Mouse (Mus musculus): ENCODE measurements around the gene Ldlrad2. TPM values are rescaled to one million over a fixed set of nuclear protein-coding genes. Genes with fewer than 3 reads are reported as not detected.

The Ldlrad2 gene
- polyA plus RNA-seq, 1 experiment from 2014 or later, result not detected

DNA sequence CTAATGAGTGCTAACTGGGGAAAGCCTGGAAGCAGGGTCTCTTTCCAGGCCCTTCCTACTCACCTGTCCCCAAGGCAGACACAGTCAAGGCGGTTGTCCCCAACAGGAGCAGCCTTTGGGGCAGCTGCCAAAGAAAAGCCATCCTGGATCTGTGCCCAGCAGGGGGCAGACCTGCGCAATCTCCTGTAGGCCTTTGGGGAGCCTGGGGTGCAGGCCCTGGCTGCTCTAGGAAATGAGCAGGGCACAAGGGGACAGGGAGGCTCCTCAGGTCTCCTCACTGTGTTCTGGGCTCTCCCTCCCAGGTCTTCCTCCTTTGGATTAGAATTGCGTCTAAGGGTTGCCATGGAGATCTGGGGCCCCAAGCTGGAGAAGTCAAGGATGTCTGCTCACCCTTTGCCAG is 7.4 kb upstream of the Ldlrad2 start:
- Histone ChIP-seq H3K36me3 (ENCODE audit: control insufficient read depth, insufficient read depth, low read length) (no peaks in the 10 kb centered on the region), H3K4me3 (ENCODE audit: control insufficient read depth in 1 of 2, insufficient read depth in 1 of 2, low read depth in 1 of 2, low read length in 2 of 2) (no peak overlapping the region), H3K4me1 (ENCODE audit: control insufficient read depth in 2 of 2, insufficient read depth in 2 of 2, low read length in 2 of 2) (peaks cover 0 to 2% of the 10 kb centered on the region in 2 experiments; a peak in 2 of 4 replicates), H3K9ac (ENCODE audit: low read length) (no peak overlapping the region), H3K27ac (replicated peaks in 1 of 2; ENCODE audit: control insufficient read depth in 1 of 2, insufficient read depth in 1 of 2, low read depth in 2 of 2, low read length in 2 of 2) (no peak overlapping the region), H3K9me3 (ENCODE audit: control insufficient read depth, low read length) (no peaks in the 10 kb centered on the region), H3K27me3 (ENCODE audit: control insufficient read depth, insufficient read depth, low read length) (peaks cover 15% of the 10 kb centered on the region), H3K4me2 (ENCODE audit: low read length) (no peak overlapping the region)
- 45% methylated on average over 3 of the region's 3 CpGs for WGBS
- no peak for ATAC-seq (ENCODE audit: insufficient number of reproducible peaks, insufficient read depth, low FRiP score, low read depth)

DNA sequence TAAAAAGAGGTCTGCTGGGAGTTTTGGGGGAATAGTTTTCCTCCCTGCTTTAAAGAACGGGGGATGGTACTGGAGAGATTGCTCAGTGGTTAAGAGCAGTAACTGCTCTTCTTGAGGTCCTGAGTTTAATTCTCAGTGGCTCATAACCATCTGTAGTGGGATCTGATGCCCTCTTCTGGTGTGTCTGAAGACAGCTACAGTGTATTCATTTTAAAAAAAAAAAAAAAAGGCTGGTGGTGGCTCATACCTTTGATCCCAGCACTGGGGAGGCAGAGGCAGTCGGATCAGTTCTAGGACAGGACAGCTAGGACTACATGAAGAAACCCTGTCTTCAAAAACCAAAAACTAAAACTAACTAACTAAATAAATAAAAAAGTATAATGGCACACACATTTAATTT is 5.9 kb upstream of the Ldlrad2 start:
- no peaks in the 10 kb centered on the region for H3K9me3 ChIP-seq (ENCODE audit: control insufficient read depth, low read length)
- 68% methylated on average over 2 of the region's 2 CpGs for WGBS

GRCm38 (mm10) chr4:137579789-137580188 is 5.4 kb upstream of the Ldlrad2 start:
- Histone ChIP-seq H3K4me2 (ENCODE audit: low read length) (no peak overlapping the region), H3K36me3 (ENCODE audit: control insufficient read depth, insufficient read depth, low read length) (no peaks in the 10 kb centered on the region), H3K4me1 (ENCODE audit: control insufficient read depth in 2 of 2, insufficient read depth in 2 of 2, low read length in 2 of 2) (peaks cover 0 to 2% of the 10 kb centered on the region in 2 experiments; a peak in 2 of 4 replicates), H3K9me3 (ENCODE audit: control insufficient read depth, low read length) (no peaks in the 10 kb centered on the region), H3K27me3 (ENCODE audit: control insufficient read depth, insufficient read depth, low read length) (peaks cover 15% of the 10 kb centered on the region), H3K9ac (ENCODE audit: low read length) (no peak overlapping the region), H3K27ac (replicated peaks in 1 of 2; ENCODE audit: control insufficient read depth in 1 of 2, insufficient read depth in 1 of 2, low read depth in 2 of 2, low read length in 2 of 2) (no peak overlapping the region), H3K4me3 (ENCODE audit: control insufficient read depth in 1 of 2, insufficient read depth in 1 of 2, low read depth in 1 of 2, low read length in 2 of 2) (no peak overlapping the region)
- ATAC-seq (ENCODE audit: insufficient number of reproducible peaks, insufficient read depth, low FRiP score, low read depth), result no peak
- 30% methylated on average over 4 of the region's 4 CpGs for WGBS

More for the DNA sequence above, 5.9 kb upstream of the Ldlrad2 start:
- Histone ChIP-seq H3K4me2 (ENCODE audit: low read length) (no peak overlapping the region), H3K4me3 (ENCODE audit: control insufficient read depth in 1 of 2, insufficient read depth in 1 of 2, low read depth in 1 of 2, low read length in 2 of 2) (no peak overlapping the region), H3K9ac (ENCODE audit: low read length) (no peak overlapping the region), H3K27ac (replicated peaks in 1 of 2; ENCODE audit: control insufficient read depth in 1 of 2, insufficient read depth in 1 of 2, low read depth in 2 of 2, low read length in 2 of 2) (no peak overlapping the region), H3K4me1 (ENCODE audit: control insufficient read depth in 2 of 2, insufficient read depth in 2 of 2, low read length in 2 of 2) (peaks cover 0 to 2% of the 10 kb centered on the region in 2 experiments; a peak in 2 of 4 replicates), H3K27me3 (ENCODE audit: control insufficient read depth, insufficient read depth, low read length) (peaks cover 15% of the 10 kb centered on the region), H3K36me3 (ENCODE audit: control insufficient read depth, insufficient read depth, low read length) (no peaks in the 10 kb centered on the region)
- no peak for ATAC-seq (ENCODE audit: insufficient number of reproducible peaks, insufficient read depth, low FRiP score, low read depth)

DNA sequence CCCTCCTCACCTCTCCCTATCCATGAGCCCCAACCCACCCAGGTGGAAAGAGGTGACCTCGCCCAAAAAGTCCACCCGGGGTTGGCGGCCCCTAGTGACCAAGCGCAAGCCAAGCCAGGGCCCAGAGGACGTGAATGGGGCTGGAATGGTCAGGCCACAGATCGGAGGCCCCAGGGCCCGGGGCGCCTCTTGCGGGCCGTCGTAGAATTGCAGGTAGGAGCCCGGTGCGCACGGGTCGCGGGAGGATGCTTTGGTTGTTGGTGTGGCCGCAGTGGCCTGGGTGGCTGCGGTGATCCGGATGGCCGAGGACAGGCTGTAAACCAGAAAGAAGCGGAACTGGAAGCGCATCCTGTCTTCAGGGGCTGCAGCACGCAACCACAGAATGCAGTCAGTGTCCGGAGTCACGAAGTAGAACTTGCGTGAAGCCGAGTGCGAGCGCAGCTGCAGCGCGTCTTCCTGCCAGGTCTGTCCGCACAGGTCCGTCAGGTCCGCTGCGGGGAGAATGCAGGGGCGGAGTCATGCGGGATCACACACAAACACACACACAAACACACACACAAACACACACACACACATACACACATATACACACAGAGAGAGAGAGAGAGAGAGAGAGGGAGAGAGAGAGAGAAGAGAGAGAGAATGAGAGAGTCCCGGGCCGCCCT is 3.9 kb upstream of the Ldlrad2 start:
- Histone ChIP-seq H3K27me3 (ENCODE audit: control insufficient read depth, insufficient read depth, low read length) (peaks cover 15% of the 10 kb centered on the region), H3K4me2 (ENCODE audit: low read length) (peak overlapping the region; percentile 61), H3K9me3 (ENCODE audit: control insufficient read depth, low read length) (no peaks in the 10 kb centered on the region), H3K4me1 (ENCODE audit: control insufficient read depth in 2 of 2, insufficient read depth in 2 of 2, low read length in 2 of 2) (peaks cover 0 to 2% of the 10 kb centered on the region in 2 experiments; a peak in 2 of 4 replicates), H3K9ac (ENCODE audit: low read length) (peak overlapping the region; percentile 18; the same call in 1 of the 2 replicates), H3K27ac (replicated peaks in 1 of 2; ENCODE audit: control insufficient read depth in 1 of 2, insufficient read depth in 1 of 2, low read depth in 2 of 2, low read length in 2 of 2) (no peak overlapping the region), H3K36me3 (ENCODE audit: control insufficient read depth, insufficient read depth, low read length) (peaks cover 4% of the 10 kb centered on the region), H3K4me3 (ENCODE audit: control insufficient read depth in 1 of 2, insufficient read depth in 1 of 2, low read depth in 1 of 2, low read length in 2 of 2) (peak overlapping the region; percentile 26 to 27)
- WGBS, result 3% methylated on average over 39 of the region's 39 CpGs
- ATAC-seq (ENCODE audit: insufficient number of reproducible peaks, insufficient read depth, low FRiP score, low read depth), result peak; percentile 35; the same call in 1 of the 2 replicates

GRCm38 (mm10) chr4:137577486-137577885 is 3.1 kb upstream of the Ldlrad2 start:
- no peak overlapping the region for H3K9ac ChIP-seq (ENCODE audit: low read length)
- H3K27ac ChIP-seq (replicated peaks in 1 of 2; ENCODE audit: control insufficient read depth in 1 of 2, insufficient read depth in 1 of 2, low read depth in 2 of 2, low read length in 2 of 2), result no peak overlapping the region
- H3K4me1 ChIP-seq (ENCODE audit: control insufficient read depth in 2 of 2, insufficient read depth in 2 of 2, low read length in 2 of 2), result peaks cover 0 to 2% of the 10 kb centered on the region in 2 experiments; a peak in 2 of 4 replicates
- H3K27me3 ChIP-seq (ENCODE audit: control insufficient read depth, insufficient read depth, low read length), result peaks cover 15% of the 10 kb centered on the region
- ATAC-seq (ENCODE audit: insufficient number of reproducible peaks, insufficient read depth, low FRiP score, low read depth), result no peak
- WGBS, result 97% methylated on average over 12 of the region's 12 CpGs
- H3K9me3 ChIP-seq (ENCODE audit: control insufficient read depth, low read length), result no peaks in the 10 kb centered on the region
- H3K4me3 ChIP-seq (ENCODE audit: control insufficient read depth in 1 of 2, insufficient read depth in 1 of 2, low read depth in 1 of 2, low read length in 2 of 2), result no peak overlapping the region
- no peak overlapping the region for H3K4me2 ChIP-seq (ENCODE audit: low read length)
- H3K36me3 ChIP-seq (ENCODE audit: control insufficient read depth, insufficient read depth, low read length), result peaks cover 8% of the 10 kb centered on the region

- Histone ChIP-seq H3K36me3 (ENCODE audit: control insufficient read depth, insufficient read depth, low read length) (peaks cover 80% of the 10 kb centered on the region), H3K9ac (ENCODE audit: low read length) (no peak overlapping the region), H3K4me1 (ENCODE audit: control insufficient read depth in 2 of 2, insufficient read depth in 2 of 2, low read length in 2 of 2) (no peaks in the 10 kb centered on the region), H3K27me3 (ENCODE audit: control insufficient read depth, insufficient read depth, low read length) (no peaks in the 10 kb centered on the region), H3K9me3 (ENCODE audit: control insufficient read depth, low read length) (no peaks in the 10 kb centered on the region), H3K4me2 (ENCODE audit: low read length) (no peak overlapping the region), H3K27ac (replicated peaks in 1 of 2; ENCODE audit: control insufficient read depth in 1 of 2, insufficient read depth in 1 of 2, low read depth in 2 of 2, low read length in 2 of 2) (no peak overlapping the region), H3K4me3 (ENCODE audit: control insufficient read depth in 1 of 2, insufficient read depth in 1 of 2, low read depth in 1 of 2, low read length in 2 of 2) (no peak overlapping the region)
- ATAC-seq (ENCODE audit: insufficient number of reproducible peaks, insufficient read depth, low FRiP score, low read depth), result no peak; the same call in 1 of the 2 replicates
- 66% methylated on average over 9 of the region's 9 CpGs for WGBS
Observed at GRCm38 (mm10) chr4:137569873-137570272, 4.5 kb downstream of the Ldlrad2 start.

- no peaks in the 10 kb centered on the region for H3K9me3 ChIP-seq (ENCODE audit: control insufficient read depth, low read length)
- no peaks in the 10 kb centered on the region for H3K4me1 ChIP-seq (ENCODE audit: control insufficient read depth in 2 of 2, insufficient read depth in 2 of 2, low read length in 2 of 2)
- no peak overlapping the region for H3K9ac ChIP-seq (ENCODE audit: low read length)
- WGBS, result 88% methylated on average over 16 of the region's 16 CpGs
- peaks cover 95% of the 10 kb centered on the region for H3K36me3 ChIP-seq (ENCODE audit: control insufficient read depth, insufficient read depth, low read length)
- no peak overlapping the region for H3K4me2 ChIP-seq (ENCODE audit: low read length)
- no peak for ATAC-seq (ENCODE audit: insufficient number of reproducible peaks, insufficient read depth, low FRiP score, low read depth)
- no peak overlapping the region for H3K4me3 ChIP-seq (ENCODE audit: control insufficient read depth in 1 of 2, insufficient read depth in 1 of 2, low read depth in 1 of 2, low read length in 2 of 2)
- H3K27me3 ChIP-seq (ENCODE audit: control insufficient read depth, insufficient read depth, low read length), result no peaks in the 10 kb centered on the region
- H3K27ac ChIP-seq (replicated peaks in 1 of 2; ENCODE audit: control insufficient read depth in 1 of 2, insufficient read depth in 1 of 2, low read depth in 2 of 2, low read length in 2 of 2), result no peak overlapping the region
Observed at GRCm38 (mm10) chr4:137556673-137557210, 17.6 kb downstream of the Ldlrad2 start.
